Mouse (Mus musculus): ENCODE data around the gene Hist1h2bj. TPM values are rescaled to one million over a fixed set of nuclear protein-coding genes. Genes with fewer than 3 reads are reported as not detected.
A peak's percentile ranks its signal among the peaks of the same experiment; 100 is the strongest.
"Not testable (repeated sequence)": the region's sequence is repeated elsewhere in the genome, so short reads cannot be mapped to it uniquely, and the experiment has no call there.

Hist1h2bj gene
- polyA plus RNA-seq, 1 experiment from 2014 or later = 10.2 TPM

GRCm38 (mm10) chr13:22030493-22030892 lies 12.5 kb upstream of the Hist1h2bj start:
- ATAC-seq (replicated peaks; ENCODE audit: low FRiP score, low read depth) (no peak), DNase-seq (ENCODE audit: low spot score) (peak; percentile 68)
- H3K27ac ChIP-seq = no peak overlapping the region

GRCm38 (mm10) chr13:22033741-22034442 lies 9.1 kb upstream of the Hist1h2bj start:
- Histone ChIP-seq H3K36me3 (ENCODE audit: insufficient read depth, low read length) (no peaks in the 10 kb centered on the region), H3K4me2 (ENCODE audit: low read length) (peak overlapping the region; percentile 64), H3K9ac (ENCODE audit: low read depth, low read length) (0 out of 2 replicates have a peak overlapping the region, but pooled peaks have one; percentile 14), H3K9me3 (replicated peaks; ENCODE audit: low read length) (no peaks in the 10 kb centered on the region), H3K27me3 (ENCODE audit: insufficient read depth, low read length) (no peaks in the 10 kb centered on the region), H3K4me1 (replicated peaks; ENCODE audit: insufficient read depth, low read length) (peaks cover 6% of the 10 kb centered on the region; the same call in 1 of the 2 replicates), H3K27ac (peak overlapping the region; percentile 60; the same call in 1 of the 2 replicates), H3K4me3 (replicated peaks; ENCODE audit: low read depth, low read length) (0 out of 2 replicates have a peak overlapping the region, but pooled peaks have one; percentile 37)
- DNase-seq (ENCODE audit: low spot score) (no peak), ATAC-seq (replicated peaks; ENCODE audit: low FRiP score, low read depth) (no peak)
- TF ChIP-seq CTCF (IDR thresholded peaks at IDR 0.05; ENCODE audit: low read depth) = no peak
- WGBS = 41% methylated on average over 5 of the region's 5 CpGs

More at GRCm38 (mm10) chr13:22030493-22030892, 12.5 kb upstream of the Hist1h2bj start:
- no peaks in the 10 kb centered on the region for H3K36me3 ChIP-seq (ENCODE audit: insufficient read depth, low read length)
- H3K4me3 ChIP-seq (replicated peaks; ENCODE audit: low read depth, low read length) = no peak overlapping the region
- WGBS = 8% methylated on average over 4 of the region's 4 CpGs
- no peak overlapping the region for H3K4me2 ChIP-seq (ENCODE audit: low read length)
- peak; percentile 66 for TF ChIP-seq CTCF (IDR thresholded peaks at IDR 0.05; ENCODE audit: low read depth)
- H3K4me1 ChIP-seq (replicated peaks; ENCODE audit: insufficient read depth, low read length) = no peaks in the 10 kb centered on the region; the same call in 1 of the 2 replicates
- no peak overlapping the region for H3K9ac ChIP-seq (ENCODE audit: low read depth, low read length)
- no peaks in the 10 kb centered on the region for H3K9me3 ChIP-seq (replicated peaks; ENCODE audit: low read length)
- no peaks in the 10 kb centered on the region for H3K27me3 ChIP-seq (ENCODE audit: insufficient read depth, low read length)

GRCm38 (mm10) chr13:22034443-22035266 lies 8.4 kb upstream of the Hist1h2bj start:
- H3K9ac ChIP-seq (ENCODE audit: low read depth, low read length) = peak overlapping the region; percentile 36
- no peaks in the 10 kb centered on the region for H3K36me3 ChIP-seq (ENCODE audit: insufficient read depth, low read length)
- DNase-seq (ENCODE audit: low spot score) (peak; percentile 64), ATAC-seq (replicated peaks; ENCODE audit: low FRiP score, low read depth) (peak; percentile 38)
- H3K4me1 ChIP-seq (replicated peaks; ENCODE audit: insufficient read depth, low read length) = peaks cover 6% of the 10 kb centered on the region; the same call in 1 of the 2 replicates
- TF ChIP-seq CTCF (IDR thresholded peaks at IDR 0.05; ENCODE audit: low read depth) = no peak
- peak overlapping the region; percentile 75 for H3K27ac ChIP-seq
- peak overlapping the region; percentile 64 for H3K4me2 ChIP-seq (ENCODE audit: low read length)
- H3K4me3 ChIP-seq (replicated peaks; ENCODE audit: low read depth, low read length) = peak overlapping the region; percentile 37
- no peaks in the 10 kb centered on the region for H3K9me3 ChIP-seq (replicated peaks; ENCODE audit: low read length)
- no peaks in the 10 kb centered on the region for H3K27me3 ChIP-seq (ENCODE audit: insufficient read depth, low read length)
- under 1% methylated on average over 12 of the region's 14 CpGs for WGBS

GRCm38 (mm10) chr13:22035267-22036148 lies 7.5 kb upstream of the Hist1h2bj start, which contains the start of the genes Hist1h2ah and Hist1h2bk:
Hist1h2ah (minus strand) TSS chr13:22035568.
Hist1h2bk (plus strand) TSS chr13:22035870.
- H3K4me3 ChIP-seq (replicated peaks; ENCODE audit: low read depth, low read length) = peak within 1 kb of the TSS; percentile 37
- H3K27me3 ChIP-seq (ENCODE audit: insufficient read depth, low read length); H3K9me3 ChIP-seq (replicated peaks; ENCODE audit: low read length); H3K4me1 ChIP-seq (replicated peaks; ENCODE audit: insufficient read depth, low read length); H3K36me3 ChIP-seq (ENCODE audit: insufficient read depth, low read length): not testable (repeated sequence)
- peak within 1 kb of the TSS; percentile 64 for H3K4me2 ChIP-seq (ENCODE audit: low read length)
- WGBS = 0% methylated on average over 22 of the region's 69 CpGs
- H3K27ac ChIP-seq = peak within 1 kb of the TSS; percentile 75
- peak; percentile 99 for DNase-seq (ENCODE audit: low spot score)
- peak within 1 kb of the TSS; percentile 36 for H3K9ac ChIP-seq (ENCODE audit: low read depth, low read length)
- ATAC-seq (replicated peaks; ENCODE audit: low FRiP score, low read depth) = peak; percentile 96

- ATAC-seq (replicated peaks; ENCODE audit: low FRiP score, low read depth) (no peak; the same call in 1 of the 2 replicates), DNase-seq (ENCODE audit: low spot score) (no peak)
- TF ChIP-seq CTCF (IDR thresholded peaks at IDR 0.05; ENCODE audit: low read depth) = no peak
Observed at GRCm38 (mm10) chr13:22036149-22036956, 6.7 kb upstream of the Hist1h2bj start.

More at GRCm38 (mm10) chr13:22036149-22036956, 6.7 kb upstream of the Hist1h2bj start:
- 3% methylated on average over 17 of the region's 23 CpGs for WGBS
- H3K27me3 ChIP-seq (ENCODE audit: insufficient read depth, low read length) = no peaks in the 10 kb centered on the region
- peaks cover 6% of the 10 kb centered on the region; the same call in 1 of the 2 replicates for H3K4me1 ChIP-seq (replicated peaks; ENCODE audit: insufficient read depth, low read length)
- no peaks in the 10 kb centered on the region for H3K9me3 ChIP-seq (replicated peaks; ENCODE audit: low read length)
- H3K36me3 ChIP-seq (ENCODE audit: insufficient read depth, low read length) = no peaks in the 10 kb centered on the region
- peak overlapping the region; percentile 48; the same call in 1 of the 2 replicates for H3K27ac ChIP-seq
- H3K4me2 ChIP-seq (ENCODE audit: low read length) = peak overlapping the region; percentile 64
- peak overlapping the region; percentile 24; the same call in 1 of the 2 replicates for H3K4me3 ChIP-seq (replicated peaks; ENCODE audit: low read depth, low read length)
- peak overlapping the region; percentile 36; the same call in 1 of the 2 replicates for H3K9ac ChIP-seq (ENCODE audit: low read depth, low read length)

All from kidney, postnatal 0 days (tissue).